Mouse (Mus musculus): ENCODE measurements at regions not wholly inside any gene's neighbourhood (a gene's known extent, or its start where the extent isn't known, plus 50 kb on each side); places are given as distances from the start of the nearest gene placed in this dataset.

- TF ChIP-seq EP300 (IDR thresholded peaks at IDR 0.05) = no peak
- TF ChIP-seq CTCF (IDR thresholded peaks at IDR 0.05) = no peak
These were observed 245.6 kb downstream of the Gpat3 start for GRCm38 (mm10) chr5:101091027-101091598.

Data from lung, postnatal 0 days (tissue).